Mouse (Mus musculus) myocyte (in vitro differentiated cells): ENCODE measurements around the gene Cdr2.

Experiments
- MYOG ChIP-seq, 3 experiments: IDR thresholded peaks; one replicate each; pipeline ENCODE4 v1.6.1; 2011; ENCODE audit warnings: control low read depth in 2 of 3, low read depth in 2 of 3, mild to moderate bottlenecking in 2 of 3; ENCODE audit not compliant: insufficient read length in 2 of 3, control insufficient read depth in 1 of 3, insufficient read depth in 1 of 3
- POLR2A ChIP-seq: IDR thresholded peaks from one replicate; pipeline ENCODE4 v1.6.1; 2011; ENCODE audit warnings: low read depth, mild to moderate bottlenecking, control low read depth, moderate library complexity; ENCODE audit not compliant: insufficient read length

DNA sequence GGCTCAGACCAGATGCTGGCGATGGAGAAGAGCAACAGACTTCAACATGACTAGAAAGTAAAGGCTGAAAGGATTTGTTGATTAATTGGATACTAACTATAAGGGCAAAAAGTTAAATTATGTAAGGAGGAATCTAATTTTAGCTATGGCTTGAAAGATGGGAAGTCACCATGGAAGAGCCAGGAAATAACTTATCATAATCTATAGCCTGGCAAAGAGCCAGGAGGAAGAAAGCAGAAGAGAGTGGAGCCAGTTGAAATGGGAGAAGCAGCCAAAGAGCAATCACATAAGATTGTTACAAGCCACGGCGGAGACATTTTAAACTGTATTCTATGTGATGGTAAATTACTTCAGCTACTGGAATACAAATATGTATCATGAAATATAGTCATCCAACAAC, 8.1 kb downstream of the Cdr2 start:
- TF ChIP-seq POLR2A (no peak), MYOG (IDR thresholded peaks at IDR 0.05; ENCODE audit: control insufficient read depth in 1 of 3, insufficient read depth in 1 of 3, insufficient read length in 2 of 3, low read depth in 2 of 3) (no peak)
